Comparison of ENCODE assay signal across 8 mouse cellular contexts in the genomic region with DNA sequence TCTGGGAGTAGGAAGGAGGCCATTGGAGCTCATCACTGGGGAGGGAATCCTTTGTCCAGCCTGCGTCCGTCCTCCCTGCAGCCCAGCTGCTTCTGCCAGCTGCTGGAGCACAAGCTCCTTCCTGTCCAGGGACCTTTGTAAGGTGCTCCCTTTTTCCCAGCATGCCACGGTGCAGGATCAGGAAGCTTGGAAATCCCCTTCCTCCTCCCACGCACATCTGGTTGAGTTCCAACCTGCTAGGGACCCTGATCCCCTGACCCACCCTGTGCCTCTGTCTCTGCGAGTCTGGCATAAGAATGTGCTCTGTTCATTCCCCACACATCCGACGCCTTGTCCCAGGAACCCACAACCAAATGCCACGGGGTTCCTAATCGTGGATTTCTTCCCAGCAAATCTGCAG. TPM values are rescaled to one million over a fixed set of nuclear protein-coding genes. Genes with fewer than 3 reads are reported as not detected.
DNase-seq lines count a peak whose midpoint lies in the region; ATAC-seq and TF ChIP-seq lines count a peak whose summit lies in the region.

No protein-coding gene starts in this region.

- H3K27ac ChIP-seq in midbrain, embryonic 10.5 days (replicated peaks) = peak overlapping the region; percentile 47; the same call in 1 of the 2 replicates
- no peak overlapping the region for H3K27ac ChIP-seq in midbrain, embryonic 16.5 days (ENCODE audit: low read length)
- H3K27ac ChIP-seq in kidney, postnatal 0 days = peak overlapping the region; percentile 75
- H3K27ac ChIP-seq in stomach, embryonic 14.5 days (ENCODE audit: low read length) = peak overlapping the region; percentile 82

- TF ChIP-seq CTCF in kidney, postnatal 0 days (IDR thresholded peaks at IDR 0.05; ENCODE audit: low read depth) = no peak

- H3K4me2 ChIP-seq in midbrain, embryonic 16.5 days (ENCODE audit: low read length) = no peak overlapping the region
- no peak overlapping the region for H3K4me2 ChIP-seq in kidney, postnatal 0 days (ENCODE audit: low read length)
- no peak overlapping the region for H3K4me2 ChIP-seq in stomach, embryonic 14.5 days (replicated peaks; ENCODE audit: low read depth, low read length)

- intact Hi-C loops in left cerebral cortex, postnatal 36 days (cut with DNase I) = loop anchor here (2.0 kb wide), 1 partner anchor 24 kb away; no protein-coding TSS in a partner anchor

- no peaks in the 10 kb centered on the region for H3K9me3 ChIP-seq in midbrain, embryonic 10.5 days (replicated peaks)
- no peaks in the 10 kb centered on the region for H3K9me3 ChIP-seq in midbrain, embryonic 16.5 days (replicated peaks; ENCODE audit: control insufficient read depth, low read length, poor library complexity, severe bottlenecking)
- no peaks in the 10 kb centered on the region for H3K9me3 ChIP-seq in kidney, postnatal 0 days (replicated peaks; ENCODE audit: low read length)
- no peaks in the 10 kb centered on the region for H3K9me3 ChIP-seq in stomach, embryonic 14.5 days (ENCODE audit: control insufficient read depth, low read depth, low read length)

- no peak overlapping the region for H3K4me3 ChIP-seq in midbrain, embryonic 10.5 days
- no peak overlapping the region for H3K4me3 ChIP-seq in midbrain, embryonic 16.5 days (ENCODE audit: low read depth, low read length)
- no peak overlapping the region for H3K4me3 ChIP-seq in kidney, postnatal 0 days (replicated peaks; ENCODE audit: low read depth, low read length)
- no peak overlapping the region for H3K4me3 ChIP-seq in stomach, embryonic 14.5 days (ENCODE audit: low read depth, low read length)

- no peak overlapping the region for H3K9ac ChIP-seq in midbrain, embryonic 16.5 days (ENCODE audit: low read depth, low read length)
- no peak overlapping the region for H3K9ac ChIP-seq in kidney, postnatal 0 days (ENCODE audit: low read depth, low read length)
- no peak overlapping the region for H3K9ac ChIP-seq in stomach, embryonic 14.5 days (replicated peaks; ENCODE audit: low read depth, low read length)

- ATAC-seq in midbrain, embryonic 16.5 days = no peak
- ATAC-seq in kidney, postnatal 0 days (replicated peaks; ENCODE audit: low FRiP score, low read depth) = no peak
- ATAC-seq in stomach, embryonic 14.5 days (ENCODE audit: insufficient number of reproducible peaks, insufficient read depth, low FRiP score, low read depth) = no peak

- no peaks in the 10 kb centered on the region for H3K36me3 ChIP-seq in midbrain, embryonic 10.5 days
- peaks cover 12% of the 10 kb centered on the region for H3K36me3 ChIP-seq in midbrain, embryonic 16.5 days (ENCODE audit: control insufficient read depth, insufficient read depth, low read length)
- peaks cover 16% of the 10 kb centered on the region for H3K36me3 ChIP-seq in kidney, postnatal 0 days (ENCODE audit: insufficient read depth, low read length)
- H3K36me3 ChIP-seq in stomach, embryonic 14.5 days (ENCODE audit: control insufficient read depth, insufficient read depth, low read length) = peaks cover 12% of the 10 kb centered on the region

- H3K27me3 ChIP-seq in midbrain, embryonic 10.5 days (ENCODE audit: low read depth, poor library complexity, severe bottlenecking) = peaks cover 35% of the 10 kb centered on the region
- peaks cover 3% of the 10 kb centered on the region for H3K27me3 ChIP-seq in midbrain, embryonic 16.5 days (ENCODE audit: control insufficient read depth, insufficient read depth, low read depth, low read length)
- H3K27me3 ChIP-seq in kidney, postnatal 0 days (ENCODE audit: insufficient read depth, low read length) = no peaks in the 10 kb centered on the region
- no peaks in the 10 kb centered on the region for H3K27me3 ChIP-seq in stomach, embryonic 14.5 days (ENCODE audit: control insufficient read depth, insufficient read depth, low read length)

- H3K4me1 ChIP-seq in midbrain, embryonic 10.5 days = peaks cover 100% of the 10 kb centered on the region
- H3K4me1 ChIP-seq in midbrain, embryonic 16.5 days (ENCODE audit: control insufficient read depth, insufficient read depth, low read length) = peaks cover 10% of the 10 kb centered on the region; the same call in 1 of the 2 replicates
- H3K4me1 ChIP-seq in kidney, postnatal 0 days (replicated peaks; ENCODE audit: insufficient read depth, low read length) = peaks cover 59% of the 10 kb centered on the region
- peaks cover 67% of the 10 kb centered on the region for H3K4me1 ChIP-seq in stomach, embryonic 14.5 days (ENCODE audit: control insufficient read depth, insufficient read depth, low read length)

- DNase-seq in midbrain, embryonic 10.5 days (ENCODE audit: low spot score) = no peak
- DNase-seq in heart, adult 8-10 months (ENCODE audit: low spot score) = peak; percentile 81
- peak; percentile 56 for DNase-seq in kidney, postnatal 0 days (ENCODE audit: low spot score)
- DNase-seq in left cerebral cortex, postnatal 36 days (ENCODE audit: low spot score in 2 of 2) = no peak
- no peak for DNase-seq in layer of hippocampus, adult 11-12 months (ENCODE audit: low spot score)
- DNase-seq in embryo, embryonic 11 days = no peak

- WGBS in midbrain, embryonic 10.5 days = 85% methylated on average over 9 of the region's 9 CpGs
- 79% methylated on average over 9 of the region's 9 CpGs for WGBS in midbrain, embryonic 16.5 days
- 49% methylated on average over 9 of the region's 9 CpGs for WGBS in kidney, postnatal 0 days
- 70% methylated on average over 9 of the region's 9 CpGs for WGBS in stomach, embryonic 14.5 days

RNA-seq across cellular contexts. Expression of a gene that starts 18.1 kb away (rescaled TPM):
- polyA plus RNA-seq in midbrain, embryonic 10.5 days (2016; fragmentation: Nextera tagmentation; extraction: Ambion mirVana) = 1.7 and 2.3 TPM in 2 replicates
- polyA plus RNA-seq in midbrain, embryonic 16.5 days (2015; fragmentation: Nextera tagmentation; extraction: Ambion mirVana) = 1.2 and 1.4 TPM in 2 replicates
- total RNA-seq in heart, adult 8-10 months (2022) = 1 to 10 TPM; 1.4 to 2.4 (median 1.9) TPM
- polyA plus RNA-seq in kidney, postnatal 0 days (2015; fragmentation: Nextera tagmentation; extraction: Ambion mirVana) = 62.4 and 68.6 TPM in 2 replicates
- 17.7 and 21.5 TPM in 2 replicates for polyA plus RNA-seq in stomach, embryonic 14.5 days (2014; fragmentation: Nextera tagmentation; extraction: Ambion mirVana)
- total RNA-seq in left cerebral cortex, postnatal 36 days (2021) = under 1 TPM; 0.77 to 0.94 TPM

RNA-seq across cellular contexts. Expression of a gene that starts 22.2 kb away (rescaled TPM):
- 1.7 and 2.9 TPM in 2 replicates for polyA plus RNA-seq in midbrain, embryonic 10.5 days (2016; fragmentation: Nextera tagmentation; extraction: Ambion mirVana)
- polyA plus RNA-seq in midbrain, embryonic 16.5 days (2015; fragmentation: Nextera tagmentation; extraction: Ambion mirVana) = 2.3 and 3.3 TPM in 2 replicates
- total RNA-seq in heart, adult 8-10 months (2022) = under 1 TPM in 2 of 4 experiments, not detected in 2; 0.50 to 0.72 TPM
- 0.82 and 1.9 TPM in 2 replicates for polyA plus RNA-seq in kidney, postnatal 0 days (2015; fragmentation: Nextera tagmentation; extraction: Ambion mirVana)
- polyA plus RNA-seq in stomach, embryonic 14.5 days (2014; fragmentation: Nextera tagmentation; extraction: Ambion mirVana) = 1.0 and 1.1 TPM in 2 replicates
- 1 to 10 TPM; 1.9 to 4.9 TPM for total RNA-seq in left cerebral cortex, postnatal 36 days (2021)

RNA-seq across cellular contexts. Expression of a gene that starts 26.7 kb away (rescaled TPM):
- 2.9 and 3.4 TPM in 2 replicates for polyA plus RNA-seq in midbrain, embryonic 10.5 days (2016; fragmentation: Nextera tagmentation; extraction: Ambion mirVana)
- polyA plus RNA-seq in midbrain, embryonic 16.5 days (2015; fragmentation: Nextera tagmentation; extraction: Ambion mirVana) = 6.1 and 8.2 TPM in 2 replicates
- 1 to 10 TPM in 2 of 4 experiments, under 1 TPM in 2; 0.73 to 1.3 (median 1.0) TPM for total RNA-seq in heart, adult 8-10 months (2022)
- 1.9 and 2.1 TPM in 2 replicates for polyA plus RNA-seq in kidney, postnatal 0 days (2015; fragmentation: Nextera tagmentation; extraction: Ambion mirVana)
- 3.1 and 4.1 TPM in 2 replicates for polyA plus RNA-seq in stomach, embryonic 14.5 days (2014; fragmentation: Nextera tagmentation; extraction: Ambion mirVana)
- 1 to 10 TPM; 2.5 to 4.3 TPM for total RNA-seq in left cerebral cortex, postnatal 36 days (2021)

RNA-seq across cellular contexts. Expression of a gene that starts 26.8 kb away (rescaled TPM):
- 93.4 and 98.7 TPM in 2 replicates for polyA plus RNA-seq in midbrain, embryonic 10.5 days (2016; fragmentation: Nextera tagmentation; extraction: Ambion mirVana)
- 77.5 and 86.2 TPM in 2 replicates for polyA plus RNA-seq in midbrain, embryonic 16.5 days (2015; fragmentation: Nextera tagmentation; extraction: Ambion mirVana)
- 10 to 100 TPM; 49.1 to 55.0 (median 53.8) TPM for total RNA-seq in heart, adult 8-10 months (2022)
- 74.3 and 80.6 TPM in 2 replicates for polyA plus RNA-seq in kidney, postnatal 0 days (2015; fragmentation: Nextera tagmentation; extraction: Ambion mirVana)
- polyA plus RNA-seq in stomach, embryonic 14.5 days (2014; fragmentation: Nextera tagmentation; extraction: Ambion mirVana) = 44.8 and 48.5 TPM in 2 replicates
- 100 to 1,000 TPM in 1 of 2 experiments, 10 to 100 TPM in 1; 80.0 to 103 TPM for total RNA-seq in left cerebral cortex, postnatal 36 days (2021)

RNA-seq across cellular contexts. Expression of a gene that starts 32.7 kb away (rescaled TPM):
- 138 and 146 TPM in 2 replicates for polyA plus RNA-seq in midbrain, embryonic 10.5 days (2016; fragmentation: Nextera tagmentation; extraction: Ambion mirVana)
- 145 and 146 TPM in 2 replicates for polyA plus RNA-seq in midbrain, embryonic 16.5 days (2015; fragmentation: Nextera tagmentation; extraction: Ambion mirVana)
- total RNA-seq in heart, adult 8-10 months (2022) = 10 to 100 TPM; 25.9 to 39.0 (median 32.2) TPM
- 67.5 and 70.6 TPM in 2 replicates for polyA plus RNA-seq in kidney, postnatal 0 days (2015; fragmentation: Nextera tagmentation; extraction: Ambion mirVana)
- 81.3 and 88.7 TPM in 2 replicates for polyA plus RNA-seq in stomach, embryonic 14.5 days (2014; fragmentation: Nextera tagmentation; extraction: Ambion mirVana)
- 10 to 100 TPM; 67.8 to 72.2 TPM for total RNA-seq in left cerebral cortex, postnatal 36 days (2021)

Comparison
In these comparisons a context has a peak if more than half of its experiments do, and no peak if none do; other contexts are left out.
1. DNase-seq: peak in heart, adult 8-10 months (single experiment) and kidney, postnatal 0 days (single experiment); none in midbrain, embryonic 10.5 days (single experiment), left cerebral cortex, postnatal 36 days (0 of 2), layer of hippocampus, adult 11-12 months (single experiment) and embryo, embryonic 11 days (single experiment).